Mouse (Mus musculus) gastrocnemius, postnatal 10 days (tissue): ENCODE measurements around the gene Kremen2. TPM values are rescaled to one million over a fixed set of nuclear protein-coding genes. Genes with fewer than 3 reads are reported as not detected.

Experiments
- DNase-seq: peaks from one replicate; pipeline ENCODE4 v3.0.0; 2021; ENCODE audit warnings: mixed read lengths
- total RNA-seq, 2 experiments: library from RNA; stranded (reverse); gene quantifications; 2 replicates each; pipeline ENCODE4 v1.2.3; 2021

Kremen2 gene
- total RNA-seq, 2 experiments from 2014 or later: not detected

DNA sequence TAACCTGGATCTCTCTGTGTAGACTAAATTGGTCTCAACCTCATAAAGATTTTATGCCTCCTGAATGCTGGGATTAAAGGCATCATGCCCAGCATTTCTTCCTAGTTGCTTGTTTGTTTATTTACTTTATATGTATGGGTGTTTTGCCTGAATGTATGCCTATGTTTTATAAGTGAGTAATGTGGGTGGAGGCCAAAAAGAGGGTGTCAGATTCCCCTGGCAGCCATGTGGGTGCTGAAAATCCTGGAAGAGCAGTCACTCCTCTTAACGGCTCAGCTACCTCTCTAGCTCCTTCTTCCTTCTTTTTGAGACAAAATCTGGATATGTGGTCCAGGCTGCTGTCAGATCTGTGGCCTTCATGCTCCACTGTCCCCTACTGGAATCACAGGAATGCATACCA is 15.2 kb downstream of the Kremen2 start:
- no peak for DNase-seq

GRCm38 (mm10) chr17:23726758-23727142 is 18.9 kb downstream of the Kremen2 start:
- peak; percentile 78 for DNase-seq

GRCm38 (mm10) chr17:23725999-23726757 is 19.5 kb downstream of the Kremen2 start, which contains the start of gene Pkmyt1:
Gene Pkmyt1, plus strand, starts transcription at chr17:23726336.
- peak; percentile 97 for DNase-seq

DNA sequence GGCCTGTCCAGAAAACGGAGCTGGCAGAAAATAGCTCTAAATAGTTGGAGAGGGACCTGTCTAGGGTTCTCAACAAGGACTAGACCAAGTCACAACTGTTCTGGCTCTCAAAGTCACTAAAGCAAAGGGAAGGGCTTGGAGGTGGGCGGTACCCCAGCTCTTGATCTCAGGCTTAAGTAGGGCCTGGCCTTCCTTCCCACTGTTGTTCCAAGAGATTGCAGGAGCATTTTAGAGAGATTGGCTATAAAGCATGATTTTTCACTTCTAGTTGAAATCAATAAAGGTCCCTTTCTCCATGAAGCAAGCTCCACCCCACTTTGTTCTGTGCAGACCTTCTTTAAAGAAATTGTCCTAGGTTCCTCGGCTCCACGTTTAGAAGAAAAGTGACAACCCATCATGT is 20.2 kb downstream of the Kremen2 start:
- DNase-seq: no peak

DNA sequence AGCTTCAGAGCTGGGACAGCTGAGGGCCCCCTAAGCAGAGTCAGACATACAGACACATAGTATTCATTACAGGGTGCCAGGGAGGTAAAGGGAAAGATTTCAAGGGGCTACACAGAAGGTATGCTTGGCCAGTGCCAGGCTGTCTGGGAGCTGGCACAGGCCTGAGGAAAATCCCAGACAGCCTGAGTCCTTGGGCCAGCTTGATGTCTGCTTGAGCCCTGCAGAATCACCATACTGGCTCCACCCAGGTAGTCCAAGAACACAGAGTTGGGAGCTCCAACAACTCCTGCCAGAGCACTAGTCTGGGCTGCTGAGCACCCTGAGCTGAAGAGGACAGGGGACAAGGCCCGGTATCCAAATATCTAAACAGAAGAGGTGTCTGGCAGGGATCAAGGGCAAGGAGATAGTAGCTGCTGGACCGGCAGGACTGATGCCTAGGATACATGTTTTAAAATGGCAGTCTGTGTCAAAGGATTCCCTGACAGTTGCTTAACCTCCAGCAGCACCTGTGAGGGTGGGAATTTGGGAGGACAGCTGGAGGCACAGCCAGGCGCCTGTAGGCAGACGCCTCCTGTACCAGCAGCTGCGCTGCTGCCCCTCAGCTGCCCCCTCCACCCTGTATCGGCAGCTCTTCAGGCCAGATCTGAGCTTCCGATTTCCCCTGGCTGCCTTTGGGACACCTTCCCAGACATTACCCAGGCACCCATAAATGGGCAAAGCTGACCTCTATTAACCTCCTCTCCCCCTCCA is 23.1 kb downstream of the Kremen2 start, which contains the start of gene 1520401A03Rik:
Gene 1520401A03Rik, minus strand, starts transcription at position 408 of the 750 bp plus-strand sequence.
- DNase-seq: no peak

- DNase-seq: no peak
These were observed 23.7 kb downstream of the Kremen2 start for GRCm38 (mm10) chr17:23721886-23722285.

GRCm38 (mm10) chr17:23719455-23719854 is 26.2 kb downstream of the Kremen2 start:
- DNase-seq: no peak

- no peak for DNase-seq
These were observed 28.6 kb downstream of the Kremen2 start for GRCm38 (mm10) chr17:23717003-23717402.

DNA sequence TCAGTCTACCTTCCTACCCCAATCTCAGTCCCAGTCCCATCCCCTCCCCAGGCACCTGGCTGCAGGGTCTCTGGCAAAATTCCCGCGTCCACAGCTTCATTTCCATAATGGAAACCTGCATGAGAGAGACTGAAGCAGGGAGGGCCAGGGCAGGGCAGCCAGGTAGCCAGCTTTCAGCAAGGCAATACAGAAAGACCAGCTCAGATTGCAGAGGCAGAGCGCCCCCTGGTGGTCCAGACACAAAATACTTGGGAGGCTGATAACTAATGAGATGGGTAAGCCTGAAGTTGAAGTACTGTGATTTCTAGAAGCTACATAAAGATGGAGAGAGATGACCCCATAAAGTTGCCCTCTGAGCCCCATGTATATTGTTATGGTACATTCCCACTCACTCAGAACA is 39.4 kb downstream of the Kremen2 start:
- DNase-seq: peak; percentile 85

GRCm38 (mm10) chr17:23705525-23706104 is 40.0 kb downstream of the Kremen2 start:
- no peak for DNase-seq

GRCm38 (mm10) chr17:23704741-23705140 is 40.9 kb downstream of the Kremen2 start:
- DNase-seq: no peak

DNA sequence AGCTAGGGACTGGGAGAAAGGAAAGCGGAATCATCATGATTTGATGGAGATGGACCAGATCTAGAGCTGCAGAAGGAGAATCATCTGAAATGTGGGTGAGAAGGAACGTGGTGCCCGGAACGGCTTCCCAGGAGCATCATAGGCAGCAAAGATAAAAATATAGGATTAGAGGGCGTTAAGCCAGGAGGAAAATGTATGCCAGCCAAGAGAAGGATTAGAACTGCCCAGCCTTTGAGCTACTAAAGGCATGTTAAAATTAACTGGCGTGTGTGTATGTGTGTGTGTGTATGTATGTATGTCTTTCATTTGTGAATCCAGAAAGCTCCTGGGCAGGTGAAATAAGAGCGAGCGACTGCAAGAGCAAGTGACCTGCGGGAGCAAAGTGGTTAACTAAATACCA is 42.3 kb downstream of the Kremen2 start:
- DNase-seq: no peak

- DNase-seq: peak; percentile 85
These were observed 45.6 kb downstream of the Kremen2 start for GRCm38 (mm10) chr17:23700079-23700478.

DNA sequence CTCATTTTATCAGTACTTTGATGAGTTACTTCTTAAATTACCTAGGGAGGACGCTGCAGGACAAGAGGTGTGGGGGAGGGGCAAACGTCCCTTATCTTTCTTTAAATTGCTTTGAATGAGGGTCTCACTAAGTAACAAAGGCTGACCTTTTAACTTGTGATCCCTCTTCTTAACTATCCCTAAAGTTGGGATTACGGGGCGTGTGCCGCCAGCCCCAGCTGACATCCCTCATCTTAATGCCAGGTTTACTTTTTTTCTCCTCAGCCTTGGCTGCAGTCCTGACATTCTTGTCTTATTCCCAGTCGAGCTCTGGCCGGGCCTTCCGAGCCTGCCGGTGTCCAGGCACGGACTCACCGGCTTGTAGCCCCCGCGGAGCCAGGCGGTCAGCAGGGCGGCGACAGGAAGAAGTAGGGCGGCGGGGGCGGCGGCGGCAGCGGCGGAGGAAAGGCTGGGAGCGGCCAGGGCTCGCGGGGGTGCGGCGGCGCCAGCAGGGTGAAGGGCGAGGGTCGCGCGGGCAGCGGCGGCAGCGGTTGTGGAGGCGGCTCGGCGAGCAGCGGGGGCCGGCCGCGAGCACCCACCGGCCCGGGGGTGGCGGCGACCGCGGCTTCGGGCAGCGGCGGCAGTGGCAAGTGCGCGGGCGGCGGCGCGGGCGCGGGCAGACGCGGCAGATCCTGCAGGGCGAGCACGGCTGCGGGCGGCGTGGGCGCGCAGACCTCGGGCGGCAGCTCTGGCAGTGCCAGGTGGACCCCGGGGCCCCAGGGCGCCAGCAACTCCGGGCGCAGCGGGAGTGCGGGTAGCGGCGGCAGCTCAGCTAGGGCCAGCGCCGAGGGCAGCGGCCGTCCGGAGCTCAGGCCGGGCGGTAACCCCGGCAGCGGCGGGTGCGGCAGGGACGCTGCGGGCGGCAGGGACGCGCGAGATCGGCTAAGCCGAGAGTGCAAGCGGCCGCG is 46.2 kb downstream of the Kremen2 start:
- DNase-seq: peak; percentile 59

GRCm38 (mm10) chr17:23695801-23696200 is 49.8 kb downstream of the Kremen2 start:
- DNase-seq: no peak

GRCm38 (mm10) chr17:23694491-23694890 is 51.1 kb downstream of the Kremen2 start:
- no peak for DNase-seq

Other genes starting within 250 kb of the Kremen2 start
- gene Zfp213, start 181.6 kb downstream of the Kremen2 start, total RNA-seq: 1 to 10 TPM; 3.3 to 4.1 TPM
- 1 to 10 TPM; 6.6 to 7.0 TPM for gene Zfp13, start 146.3 kb downstream of the Kremen2 start, total RNA-seq
- not detected for gene Zscan10, start 145.0 kb downstream of the Kremen2 start, total RNA-seq
- gene Mmp25, start 100.6 kb downstream of the Kremen2 start, total RNA-seq: under 1 TPM; 0.35 to 0.43 TPM
- not detected for gene Bicdl2, start 85.3 kb downstream of the Kremen2 start, total RNA-seq
- 100 to 1,000 TPM; 273 to 283 TPM for gene Hcfc1r1, start 72.2 kb downstream of the Kremen2 start, total RNA-seq
- 10 to 100 TPM; 17.7 to 21.2 TPM for gene Thoc6, start 72.0 kb downstream of the Kremen2 start, total RNA-seq
- 10 to 100 TPM; 33.4 to 51.3 TPM for gene Tnfrsf12a, start 68.4 kb downstream of the Kremen2 start, total RNA-seq
- gene Cldn6, start 66.6 kb downstream of the Kremen2 start, total RNA-seq: not detected
- under 1 TPM; 0.54 to 0.70 TPM for gene Cldn9, start 61.8 kb downstream of the Kremen2 start, total RNA-seq
- under 1 TPM; 0.12 to 0.23 TPM for gene 1520401A03Rik, start 23.1 kb downstream of the Kremen2 start, total RNA-seq
- 1 to 10 TPM; 4.7 to 5.6 TPM for gene Pkmyt1, start 19.5 kb downstream of the Kremen2 start, total RNA-seq
- 1 to 10 TPM; 7.6 to 9.4 TPM for gene Paqr4, start 5.0 kb downstream of the Kremen2 start, total RNA-seq
- gene Flywch1, start 25.8 kb upstream of the Kremen2 start, total RNA-seq: 10 to 100 TPM; 39.0 to 39.5 TPM
- 1 to 10 TPM; 3.4 to 3.8 TPM for gene Flywch2, start 40.2 kb upstream of the Kremen2 start, total RNA-seq
- gene Srrm2, start 44.7 kb upstream of the Kremen2 start, total RNA-seq: 100 to 1,000 TPM; 177 to 255 TPM
- gene Elob, start 83.3 kb upstream of the Kremen2 start, total RNA-seq: 100 to 1,000 TPM; 364 to 374 TPM
- gene Prss33, start 90.2 kb upstream of the Kremen2 start, total RNA-seq: not detected
- not detected for gene Prss32, start 98.0 kb upstream of the Kremen2 start, total RNA-seq
- not detected for gene Prss41, start 98.3 kb upstream of the Kremen2 start, total RNA-seq
- gene Prss21, start 122.2 kb upstream of the Kremen2 start, total RNA-seq: not detected
- not detected for gene Dcpp1, start 135.0 kb upstream of the Kremen2 start, total RNA-seq
- not detected for gene Dcpp2, start 135.0 kb upstream of the Kremen2 start, total RNA-seq
- gene Dcpp3, start 171.6 kb upstream of the Kremen2 start, total RNA-seq: not detected
- not detected for gene Sbp, start 195.8 kb upstream of the Kremen2 start, total RNA-seq
- gene Sbpl, start 209.4 kb upstream of the Kremen2 start, total RNA-seq: not detected
- not detected for gene Prss30, start 234.7 kb upstream of the Kremen2 start, total RNA-seq